Mouse (Mus musculus): ENCODE data around the gene Syngr1.

The Syngr1 gene

GRCm38 (mm10) chr15:80140302-80140701 lies 49.2 kb downstream of the Syngr1 start:
- in situ Hi-C loops (cut with MboI, MseI) = no loop called here

GRCm38 (mm10) chr15:80140878-80141277 lies 49.7 kb downstream of the Syngr1 start:
- in situ Hi-C loops (cut with MboI, MseI) = no loop called here

- in situ Hi-C loops (cut with MboI, MseI) = no loop called here
Measured at GRCm38 (mm10) chr15:80142130-80142529, 51.0 kb downstream of the Syngr1 start.

- in situ Hi-C loops (cut with MboI, MseI) = no loop called here
Measured at GRCm38 (mm10) chr15:80143760-80144159, 52.6 kb downstream of the Syngr1 start.

- in situ Hi-C loops (cut with MboI, MseI) = no loop called here
Measured at GRCm38 (mm10) chr15:80145397-80145796, 54.3 kb downstream of the Syngr1 start.

- in situ Hi-C loops (cut with MboI, MseI) = no loop called here
Measured at GRCm38 (mm10) chr15:80146153-80146552, 55.0 kb downstream of the Syngr1 start.

- in situ Hi-C loops (cut with MboI, MseI) = no loop called here
Measured at GRCm38 (mm10) chr15:80147090-80147489, 56.0 kb downstream of the Syngr1 start.

- in situ Hi-C loops (cut with MboI, MseI) = no loop called here
Measured at GRCm38 (mm10) chr15:80147511-80147910, 56.4 kb downstream of the Syngr1 start.

GRCm38 (mm10) chr15:80148565-80148964 lies 57.4 kb downstream of the Syngr1 start:
- in situ Hi-C loops (cut with MboI, MseI) = no loop called here

- in situ Hi-C loops (cut with MboI, MseI) = no loop called here
Measured at GRCm38 (mm10) chr15:80149517-80149916, 58.4 kb downstream of the Syngr1 start.

- in situ Hi-C loops (cut with MboI, MseI) = no loop called here
Measured at GRCm38 (mm10) chr15:80152663-80153062, 61.5 kb downstream of the Syngr1 start.

GRCm38 (mm10) chr15:80153757-80154156 lies 62.6 kb downstream of the Syngr1 start:
- in situ Hi-C loops (cut with MboI, MseI) = no loop called here

- in situ Hi-C loops (cut with MboI, MseI) = no loop called here
Measured at GRCm38 (mm10) chr15:80155707-80156106, 64.6 kb downstream of the Syngr1 start.

GRCm38 (mm10) chr15:80157197-80157943 lies 66.2 kb downstream of the Syngr1 start:
- in situ Hi-C loops (cut with MboI, MseI) = no loop called here

- in situ Hi-C loops (cut with MboI, MseI) = no loop called here
Measured at GRCm38 (mm10) chr15:80158001-80158706, 67.0 kb downstream of the Syngr1 start.

- in situ Hi-C loops (cut with MboI, MseI) = no loop called here
Measured at GRCm38 (mm10) chr15:80158707-80159090, 67.6 kb downstream of the Syngr1 start.

GRCm38 (mm10) chr15:80159286-80159901 lies 68.3 kb downstream of the Syngr1 start:
- in situ Hi-C loops (cut with MboI, MseI) = no loop called here

GRCm38 (mm10) chr15:80160223-80160622 lies 69.1 kb downstream of the Syngr1 start:
- in situ Hi-C loops (cut with MboI, MseI) = no loop called here

- in situ Hi-C loops (cut with MboI, MseI) = no loop called here
Measured at GRCm38 (mm10) chr15:80160726-80161125, 69.6 kb downstream of the Syngr1 start.

GRCm38 (mm10) chr15:80161199-80161598 lies 70.1 kb downstream of the Syngr1 start:
- in situ Hi-C loops (cut with MboI, MseI) = no loop called here

- in situ Hi-C loops (cut with MboI, MseI) = no loop called here
Measured at GRCm38 (mm10) chr15:80162401-80162964, 71.3 kb downstream of the Syngr1 start.

- in situ Hi-C loops (cut with MboI, MseI) = no loop called here
Measured at GRCm38 (mm10) chr15:80163274-80163673, 72.1 kb downstream of the Syngr1 start.
